Mouse (Mus musculus): ENCODE results near the gene Ier3. TPM values are rescaled to one million over a fixed set of nuclear protein-coding genes. Genes with fewer than 3 reads are reported as not detected.
A peak's percentile ranks its signal among the peaks of the same experiment; 100 is the strongest.

Gene Ier3
- polyA plus RNA-seq, 1 experiment from 2014 or later = 40.4 TPM

DNA sequence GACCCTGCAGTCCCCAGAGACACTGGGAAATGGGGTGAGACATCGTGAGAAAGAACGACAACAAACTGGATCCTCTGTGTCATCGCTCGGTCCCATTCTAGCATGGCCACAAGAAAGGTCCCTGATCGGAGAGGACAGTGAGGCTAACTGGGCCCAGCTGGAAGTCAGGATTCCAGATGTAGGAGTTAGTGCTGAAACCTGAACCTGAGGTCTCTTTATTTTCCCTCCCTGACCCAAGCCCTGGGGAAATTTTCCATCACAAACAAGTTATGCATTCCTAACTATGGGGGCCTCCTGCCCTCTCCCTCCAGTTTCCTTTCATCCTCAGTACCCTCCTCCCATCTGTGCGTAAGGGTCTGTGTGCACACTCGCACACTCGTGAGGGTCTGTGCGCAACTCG lies 4.3 kb upstream of the Ier3 start:
- H3K4me2 ChIP-seq (replicated peaks; ENCODE audit: low read depth, low read length) = no peak overlapping the region
- H3K9me3 ChIP-seq (ENCODE audit: low read length) = no peaks in the 10 kb centered on the region
- H3K27ac ChIP-seq (ENCODE audit: low read length) = peak overlapping the region; percentile 26; the same call in 1 of the 2 replicates
- H3K4me1 ChIP-seq (ENCODE audit: insufficient read depth, low read length) = peaks cover 42% of the 10 kb centered on the region
- H3K9ac ChIP-seq (replicated peaks; ENCODE audit: low read length) = no peak overlapping the region
- 0 out of 2 replicates have a peak, but pooled peaks cover 3% of the 10 kb centered on the region for H3K27me3 ChIP-seq (ENCODE audit: insufficient read depth, low read length)
- ATAC-seq (ENCODE audit: low FRiP score, low TSS enrichment) = no peak
- WGBS = 40% methylated on average over 10 of the region's 10 CpGs
- H3K4me3 ChIP-seq (ENCODE audit: low read length) = no peak overlapping the region
- H3K36me3 ChIP-seq (ENCODE audit: insufficient read depth, low read length) = no peaks in the 10 kb centered on the region

DNA sequence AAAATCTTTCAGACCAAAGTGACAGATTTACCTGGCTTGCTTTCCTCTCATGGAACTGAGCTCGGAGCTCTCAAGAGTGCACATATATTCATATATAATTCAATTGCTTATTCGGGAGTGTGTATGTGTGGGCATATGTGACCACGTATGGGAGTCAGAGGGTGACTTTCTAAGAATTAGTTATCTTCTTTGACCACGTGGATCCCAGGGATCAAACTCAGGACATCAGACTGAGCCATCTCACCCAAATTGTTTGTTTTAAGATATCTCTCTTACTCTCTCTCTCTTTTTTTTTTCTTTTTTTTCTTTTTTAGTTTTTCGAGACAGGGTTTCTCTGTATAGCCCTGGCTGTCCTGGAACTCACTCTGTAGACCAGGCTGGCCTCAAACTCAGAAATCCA lies 1.4 kb upstream of the Ier3 start:
- H3K4me3 ChIP-seq (ENCODE audit: low read length) = no peak overlapping the region
- 0 out of 2 replicates have a peak, but pooled peaks cover under 1% of the 10 kb centered on the region for H3K36me3 ChIP-seq (ENCODE audit: insufficient read depth, low read length)
- ATAC-seq (ENCODE audit: low FRiP score, low TSS enrichment) = no peak
- WGBS = 83% methylated on average over 5 of the region's 5 CpGs
- no peaks in the 10 kb centered on the region for H3K9me3 ChIP-seq (ENCODE audit: low read length)
- H3K9ac ChIP-seq (replicated peaks; ENCODE audit: low read length) = no peak overlapping the region
- 0 out of 2 replicates have a peak, but pooled peaks cover 3% of the 10 kb centered on the region for H3K27me3 ChIP-seq (ENCODE audit: insufficient read depth, low read length)
- peaks cover 44% of the 10 kb centered on the region for H3K4me1 ChIP-seq (ENCODE audit: insufficient read depth, low read length)
- H3K27ac ChIP-seq (ENCODE audit: low read length) = no peak overlapping the region
- no peak overlapping the region for H3K4me2 ChIP-seq (replicated peaks; ENCODE audit: low read depth, low read length)

DNA sequence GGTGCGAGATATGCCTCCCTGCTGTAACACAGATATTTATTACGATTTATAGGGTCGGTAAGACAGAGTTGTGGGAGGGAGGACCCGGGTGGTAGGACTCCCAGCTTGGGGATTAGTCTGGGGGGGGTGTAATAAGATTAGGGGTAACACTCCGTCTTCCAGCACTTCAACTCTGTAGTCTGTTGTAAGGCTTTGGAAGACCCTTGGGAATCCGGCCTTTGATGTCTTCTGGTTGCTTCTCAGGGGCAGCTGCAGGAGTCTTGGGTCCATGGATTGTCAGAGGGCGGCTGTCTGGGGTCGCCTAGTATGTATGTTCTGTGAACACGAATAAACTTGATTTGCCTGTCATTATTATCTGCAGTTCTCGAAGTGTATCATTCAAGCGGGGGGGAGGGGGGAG lies 1.1 kb downstream of the Ier3 start:
- ATAC-seq (ENCODE audit: low FRiP score, low TSS enrichment) = peak; percentile 16
- Histone ChIP-seq H3K36me3 (ENCODE audit: insufficient read depth, low read length) (peaks cover 15% of the 10 kb centered on the region), H3K4me3 (ENCODE audit: low read length) (peak overlapping the region; percentile 79), H3K27me3 (ENCODE audit: insufficient read depth, low read length) (0 out of 2 replicates have a peak, but pooled peaks cover 3% of the 10 kb centered on the region), H3K4me2 (replicated peaks; ENCODE audit: low read depth, low read length) (peak overlapping the region; percentile 94), H3K27ac (ENCODE audit: low read length) (peak overlapping the region; percentile 92), H3K4me1 (ENCODE audit: insufficient read depth, low read length) (peaks cover 30% of the 10 kb centered on the region), H3K9ac (replicated peaks; ENCODE audit: low read length) (peak overlapping the region; percentile 87), H3K9me3 (ENCODE audit: low read length) (no peaks in the 10 kb centered on the region)
- WGBS = 3% methylated on average over 11 of the region's 11 CpGs

DNA sequence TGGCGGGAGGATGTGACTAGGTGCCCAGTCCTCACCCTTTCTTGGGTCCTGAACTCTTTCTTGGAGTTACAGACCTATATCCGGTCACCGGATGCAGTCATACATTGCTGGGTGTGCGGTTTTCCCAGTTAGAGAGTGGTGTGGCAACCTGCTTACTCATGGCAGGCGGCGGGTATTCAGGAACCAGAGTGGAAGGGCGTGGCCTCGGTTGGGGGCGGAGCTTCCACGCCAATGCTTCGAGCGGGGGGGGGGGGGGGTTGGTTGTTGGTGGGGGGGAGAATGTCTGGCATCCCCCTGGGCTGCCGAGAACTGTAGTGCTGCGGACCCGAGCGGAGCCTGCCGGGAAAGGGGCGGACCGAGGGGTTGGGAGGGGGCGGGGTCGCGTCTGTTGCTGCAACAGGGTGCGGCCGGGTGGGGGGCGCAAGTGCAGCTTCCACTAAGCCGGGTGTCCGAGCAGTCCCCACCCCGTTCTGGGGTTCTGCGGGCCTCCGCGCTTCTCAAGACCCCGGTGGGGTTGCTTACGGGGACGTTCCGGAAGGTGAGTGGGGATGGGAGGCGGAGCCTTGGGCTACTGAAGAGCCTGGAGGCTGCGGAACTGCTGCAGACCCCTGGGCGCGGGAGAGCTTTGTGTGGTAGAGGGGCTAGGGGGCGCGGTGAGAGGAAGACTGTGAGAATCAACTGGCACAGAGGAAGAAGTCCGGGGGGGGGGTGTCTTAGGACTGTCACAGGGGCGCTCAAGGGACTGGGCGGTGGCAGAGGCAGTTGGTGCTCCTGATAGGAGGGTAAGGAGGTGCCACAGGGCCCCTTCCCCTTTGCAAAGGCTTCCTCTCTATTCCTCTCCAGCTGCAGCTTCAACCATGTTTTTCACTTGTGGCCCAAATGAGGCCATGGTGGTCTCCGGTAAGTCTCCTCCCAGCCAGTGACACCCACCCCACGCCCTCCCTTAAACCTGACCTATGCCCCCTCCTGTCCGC lies 1.8 kb downstream of the Ier3 start, which contains the start of gene Flot1:
Gene Flot1 (plus strand): TSS at position 267 of the 974 bp plus-strand sequence.
- H3K27me3 ChIP-seq (ENCODE audit: insufficient read depth, low read length) = 0 out of 2 replicates have a peak, but pooled peaks cover 3% of the 10 kb centered on the region
- H3K36me3 ChIP-seq (ENCODE audit: insufficient read depth, low read length) = peaks cover 21% of the 10 kb centered on the region
- peaks cover 28% of the 10 kb centered on the region for H3K4me1 ChIP-seq (ENCODE audit: insufficient read depth, low read length)
- H3K4me2 ChIP-seq (replicated peaks; ENCODE audit: low read depth, low read length) = peak within 1 kb of the TSS; percentile 94
- peak within 1 kb of the TSS; percentile 79 for H3K4me3 ChIP-seq (ENCODE audit: low read length)
- ATAC-seq (ENCODE audit: low FRiP score, low TSS enrichment) = peak; percentile 89
- under 1% methylated on average over 46 of the region's 47 CpGs for WGBS
- no peaks in the 10 kb centered on the region; the same call in 1 of the 2 replicates for H3K9me3 ChIP-seq (ENCODE audit: low read length)
- H3K27ac ChIP-seq (ENCODE audit: low read length) = peak within 1 kb of the TSS; percentile 92
- H3K9ac ChIP-seq (replicated peaks; ENCODE audit: low read length) = peak within 1 kb of the TSS; percentile 87

DNA sequence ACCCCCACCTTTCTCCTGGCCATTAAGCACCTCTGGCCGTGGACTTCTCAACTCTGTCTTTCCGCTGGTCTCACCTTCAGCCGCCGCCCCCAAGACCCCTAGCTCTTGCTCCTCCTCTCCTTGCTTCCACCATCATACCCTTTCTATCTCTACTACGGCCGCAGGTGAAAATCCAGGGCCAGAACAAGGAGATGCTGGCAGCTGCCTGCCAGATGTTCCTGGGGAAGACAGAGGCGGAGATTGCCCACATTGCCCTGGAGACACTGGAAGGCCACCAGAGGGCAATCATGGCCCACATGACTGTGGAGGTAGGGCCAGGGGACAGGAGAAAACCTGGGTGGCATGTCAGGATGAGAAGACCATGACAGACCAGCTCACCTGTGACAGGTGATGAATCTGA lies 2.9 kb downstream of the Ier3 start:
- Histone ChIP-seq H3K4me2 (replicated peaks; ENCODE audit: low read depth, low read length) (no peak overlapping the region), H3K27me3 (ENCODE audit: insufficient read depth, low read length) (0 out of 2 replicates have a peak, but pooled peaks cover 3% of the 10 kb centered on the region), H3K4me1 (ENCODE audit: insufficient read depth, low read length) (peaks cover 28% of the 10 kb centered on the region), H3K4me3 (ENCODE audit: low read length) (no peak overlapping the region), H3K9me3 (ENCODE audit: low read length) (no peaks in the 10 kb centered on the region; the same call in 1 of the 2 replicates), H3K27ac (ENCODE audit: low read length) (no peak overlapping the region), H3K9ac (replicated peaks; ENCODE audit: low read length) (no peak overlapping the region; the same call in 1 of the 2 replicates), H3K36me3 (ENCODE audit: insufficient read depth, low read length) (peaks cover 21% of the 10 kb centered on the region)
- 60% methylated on average over 7 of the region's 7 CpGs for WGBS
- no peak for ATAC-seq (ENCODE audit: low FRiP score, low TSS enrichment)

DNA sequence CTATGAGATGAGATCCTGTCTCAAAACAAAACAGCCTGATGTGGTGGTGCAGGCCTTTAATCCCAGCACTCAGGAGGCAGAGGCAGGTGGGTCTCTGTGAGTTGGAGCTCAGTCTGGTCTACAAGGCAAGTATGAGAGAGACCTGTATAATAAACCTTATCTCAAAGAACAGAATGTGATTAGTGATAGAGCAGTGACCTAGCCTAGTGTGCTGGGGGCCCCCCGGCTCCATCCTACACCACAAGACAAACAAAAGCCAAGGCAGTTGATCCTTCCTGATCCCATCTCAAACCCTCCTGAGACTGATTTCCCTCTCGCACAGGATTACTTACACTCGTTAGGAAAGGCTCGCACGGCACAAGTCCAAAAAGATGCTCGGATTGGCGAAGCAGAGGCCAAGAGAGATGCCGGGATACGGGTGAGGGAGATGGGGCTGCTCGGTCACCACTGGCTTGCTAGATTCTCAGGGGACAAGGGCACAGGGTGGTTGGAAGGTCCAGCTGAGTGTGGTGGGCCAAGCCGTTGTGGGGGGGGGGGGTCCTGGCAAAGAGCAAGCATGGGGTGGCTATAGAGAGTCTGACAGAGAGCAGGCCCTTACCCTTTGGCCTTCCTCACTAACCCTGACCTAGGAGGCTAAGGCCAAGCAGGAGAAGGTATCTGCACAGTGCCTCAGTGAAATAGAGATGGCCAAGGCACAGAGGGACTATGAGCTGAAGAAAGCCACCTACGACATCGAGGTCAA lies 3.8 kb downstream of the Ier3 start:
- Histone ChIP-seq H3K27me3 (ENCODE audit: insufficient read depth, low read length) (no peaks in the 10 kb centered on the region), H3K27ac (ENCODE audit: low read length) (no peak overlapping the region), H3K9me3 (ENCODE audit: low read length) (no peaks in the 10 kb centered on the region; the same call in 1 of the 2 replicates), H3K4me2 (replicated peaks; ENCODE audit: low read depth, low read length) (no peak overlapping the region), H3K9ac (replicated peaks; ENCODE audit: low read length) (no peak overlapping the region), H3K4me3 (ENCODE audit: low read length) (no peak overlapping the region), H3K4me1 (ENCODE audit: insufficient read depth, low read length) (peaks cover 35% of the 10 kb centered on the region), H3K36me3 (ENCODE audit: insufficient read depth, low read length) (peaks cover 21% of the 10 kb centered on the region)
- ATAC-seq (ENCODE audit: low FRiP score, low TSS enrichment) = no peak
- 92% methylated on average over 13 of the region's 13 CpGs for WGBS

DNA sequence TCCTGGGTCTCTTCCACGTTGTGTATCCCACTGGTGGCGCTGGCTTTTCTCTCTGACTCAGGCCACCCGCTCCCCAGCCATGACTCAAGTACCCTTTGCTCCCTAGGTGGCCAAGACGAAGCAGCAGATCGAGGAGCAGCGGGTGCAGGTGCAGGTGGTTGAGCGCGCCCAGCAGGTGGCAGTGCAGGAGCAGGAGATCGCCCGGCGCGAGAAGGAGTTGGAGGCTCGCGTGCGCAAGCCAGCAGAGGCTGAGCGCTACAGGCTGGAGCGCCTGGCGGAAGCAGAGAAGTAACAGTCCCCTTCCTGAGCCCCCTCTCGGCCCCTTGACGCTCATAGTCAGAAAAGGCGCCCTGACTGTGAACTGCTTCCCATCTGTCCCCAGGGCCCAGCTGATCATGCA lies 8.3 kb downstream of the Ier3 start:
- H3K27me3 ChIP-seq (ENCODE audit: insufficient read depth, low read length) = no peaks in the 10 kb centered on the region
- peak overlapping the region; percentile 32; the same call in 1 of the 2 replicates for H3K4me2 ChIP-seq (replicated peaks; ENCODE audit: low read depth, low read length)
- H3K4me3 ChIP-seq (ENCODE audit: low read length) = no peak overlapping the region
- WGBS = 1% methylated on average over 21 of the region's 21 CpGs
- H3K27ac ChIP-seq (ENCODE audit: low read length) = 0 out of 2 replicates have a peak overlapping the region, but pooled peaks have one; percentile 55
- no peaks in the 10 kb centered on the region; the same call in 1 of the 2 replicates for H3K9me3 ChIP-seq (ENCODE audit: low read length)
- H3K36me3 ChIP-seq (ENCODE audit: insufficient read depth, low read length) = peaks cover 47% of the 10 kb centered on the region
- H3K9ac ChIP-seq (replicated peaks; ENCODE audit: low read length) = peak overlapping the region; percentile 37; the same call in 1 of the 2 replicates
- peaks cover 21% of the 10 kb centered on the region for H3K4me1 ChIP-seq (ENCODE audit: insufficient read depth, low read length)
- peak; percentile 71 for ATAC-seq (ENCODE audit: low FRiP score, low TSS enrichment)

DNA sequence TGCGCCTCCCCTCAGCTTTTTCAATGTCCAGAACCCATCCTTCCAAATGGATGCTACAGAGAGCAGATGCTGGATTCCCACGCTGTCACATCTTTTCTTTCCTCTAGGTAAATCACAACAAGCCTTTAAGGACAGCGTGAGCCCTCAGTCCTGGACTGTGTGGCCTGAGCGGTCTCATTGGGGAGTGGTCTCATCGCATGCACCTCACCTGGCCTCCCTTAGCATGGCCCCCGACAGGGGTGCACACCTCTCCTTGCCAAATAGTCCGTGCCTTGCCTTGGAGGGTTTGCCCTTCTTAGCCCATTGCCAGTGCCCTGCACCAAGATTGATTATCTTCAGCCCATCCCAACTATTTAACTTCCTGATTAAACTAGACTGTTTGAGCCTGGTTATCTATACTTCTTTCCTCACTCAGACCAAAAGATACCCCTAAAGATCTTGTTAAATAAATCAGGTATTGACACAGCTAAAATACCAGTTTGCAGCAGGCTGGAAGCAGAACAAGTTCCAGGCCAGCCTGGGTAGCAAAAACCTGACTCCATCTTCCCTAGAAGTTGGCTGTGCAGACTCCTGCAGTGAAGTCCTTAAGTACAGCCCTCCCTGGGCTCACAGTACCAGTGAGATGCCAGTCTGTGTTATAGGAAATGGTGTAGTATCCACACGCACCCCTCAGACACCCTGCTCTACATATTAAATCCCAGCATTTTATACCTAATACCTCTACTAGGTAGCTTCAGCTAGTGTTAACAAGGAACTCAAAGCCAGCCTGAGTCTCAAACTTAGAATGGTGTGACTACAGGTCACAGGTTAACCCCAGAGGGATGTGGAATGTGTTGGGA lies 11.1 kb downstream of the Ier3 start:
- no peaks in the 10 kb centered on the region for H3K27me3 ChIP-seq (ENCODE audit: insufficient read depth, low read length)
- no peaks in the 10 kb centered on the region; the same call in 1 of the 2 replicates for H3K9me3 ChIP-seq (ENCODE audit: low read length)
- no peak for ATAC-seq (ENCODE audit: low FRiP score, low TSS enrichment)
- H3K4me2 ChIP-seq (replicated peaks; ENCODE audit: low read depth, low read length) = no peak overlapping the region
- H3K9ac ChIP-seq (replicated peaks; ENCODE audit: low read length) = no peak overlapping the region
- H3K36me3 ChIP-seq (ENCODE audit: insufficient read depth, low read length) = peaks cover 50% of the 10 kb centered on the region
- 61% methylated on average over 8 of the region's 8 CpGs for WGBS
- peaks cover 36% of the 10 kb centered on the region for H3K4me1 ChIP-seq (ENCODE audit: insufficient read depth, low read length)
- H3K4me3 ChIP-seq (ENCODE audit: low read length) = no peak overlapping the region
- H3K27ac ChIP-seq (ENCODE audit: low read length) = no peak overlapping the region

Measured in kidney, embryonic 16.5 days (tissue).